22 mouse cellular contexts compared by ENCODE assay signal in the genomic region with DNA sequence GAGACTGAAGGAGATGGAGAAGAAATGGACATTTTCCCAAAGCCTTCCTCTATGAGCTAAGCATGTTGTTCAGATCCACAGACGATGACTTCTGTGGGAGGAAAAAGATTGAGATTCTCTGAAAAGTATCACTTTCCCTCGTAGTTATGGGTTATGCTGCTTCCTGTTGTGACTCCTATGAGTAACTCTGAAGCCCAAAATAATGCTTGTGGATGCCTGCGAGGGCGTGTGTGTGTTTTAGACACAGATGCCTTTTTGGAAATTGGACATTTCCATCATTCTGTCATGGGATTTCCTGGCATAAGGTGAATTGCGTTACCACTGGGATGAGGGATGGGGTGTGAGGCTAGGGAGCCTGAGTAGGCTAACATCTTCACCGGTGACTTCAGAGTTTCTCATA.
DNase-seq lines count a peak whose midpoint lies in the region; ATAC-seq lines count a peak whose summit lies in the region.
"Had no signal": no experiment of that assay in that cellular context is flagged by ENCODE, and none has a peak within 500 bp of the region (broad histone marks: within the 10 kb centered on the region; RNA-seq: fewer than 3 reads in every experiment).

No protein-coding gene starts in this region.

- intact Hi-C loops in gastrocnemius, postnatal 14 days (cut with DNase I; ENCODE audit: low total_unique reads) = no loop called here

- no peak for DNase-seq in frontal cortex, postnatal 10 days (ENCODE audit: low spot score in 2 of 2)
- peak; percentile 38 for DNase-seq in right cerebral cortex, adult 18-20 months
- DNase-seq in right cerebral cortex, postnatal 10 days (ENCODE audit: low spot score in 2 of 2) = no peak
- DNase-seq in right cerebral cortex, postnatal 36 days (ENCODE audit: low spot score in 2 of 2) = peak; percentile 14 to 17
- no peak for DNase-seq in right cerebral cortex, postnatal 4 days
- DNase-seq in gastrocnemius, postnatal 14 days = no peak
- DNase-seq: adrenal gland, adult 8-10 months; adrenal gland, postnatal 14 days; adrenal gland, postnatal 36 days; B cell, adult 2 months; cerebellum, adult 11 months; cerebellum, adult 18-20 months; cerebellum, adult 8-10 months; cerebellum, adult 9-11 months; cerebellum, postnatal 14 days; cerebellum, postnatal 36 days; embryo, embryonic 11 days had no signal

- ATAC-seq in frontal cortex, adult (ENCODE audit: low TSS enrichment) = peak; percentile 50
- ATAC-seq: activated CD4-positive, CD25-positive, alpha-beta regulatory T cell, adult 4 months; CD4-positive, CD25-positive, alpha-beta regulatory T cell, adult 4 months; forebrain, embryonic 14.5 days; Patski had no signal

Comparison
In these comparisons a context has a peak if more than half of its experiments do, and no peak if none do; other contexts are left out.
1. DNase-seq: peak in right cerebral cortex, adult 18-20 months (single experiment) and right cerebral cortex, postnatal 36 days (2 of 2); none in frontal cortex, postnatal 10 days (0 of 2), right cerebral cortex, postnatal 10 days (0 of 2), right cerebral cortex, postnatal 4 days (single experiment) and gastrocnemius, postnatal 14 days (single experiment).